Mouse (Mus musculus): ENCODE results near the gene Dennd2a.

Gene Dennd2a

DNA sequence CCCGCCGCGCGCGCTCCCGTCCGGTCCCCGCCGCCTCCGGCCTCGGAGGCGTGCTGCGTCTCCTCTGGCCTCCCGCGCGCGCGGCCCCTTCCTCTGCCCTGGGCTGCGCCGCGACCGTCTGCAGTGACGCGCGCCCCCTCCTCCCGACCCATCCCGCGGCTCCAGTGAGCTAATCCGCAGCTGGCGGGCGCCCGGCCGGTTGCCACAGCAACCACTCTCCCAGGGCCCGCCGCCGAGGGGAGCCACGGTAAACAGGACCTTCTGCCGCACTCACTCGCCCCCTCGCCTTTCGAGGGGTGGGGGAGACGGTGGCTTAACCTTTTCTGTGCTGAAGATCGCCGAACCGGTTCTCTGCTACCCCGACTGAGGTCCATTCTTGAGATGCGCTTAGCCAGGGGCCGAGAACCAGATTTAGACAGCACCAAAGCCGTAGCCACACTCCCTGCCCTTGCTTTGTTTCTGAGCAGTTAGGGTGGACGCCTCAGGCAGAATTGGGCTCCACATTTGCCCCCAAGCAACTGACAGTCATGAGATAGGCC is at the start of gene Dennd2a:
TSS of gene Dennd2a (minus strand) at position 145 of the 539 bp plus-strand sequence.
- DNase-seq (ENCODE audit: low read depth), result no peak

DNA sequence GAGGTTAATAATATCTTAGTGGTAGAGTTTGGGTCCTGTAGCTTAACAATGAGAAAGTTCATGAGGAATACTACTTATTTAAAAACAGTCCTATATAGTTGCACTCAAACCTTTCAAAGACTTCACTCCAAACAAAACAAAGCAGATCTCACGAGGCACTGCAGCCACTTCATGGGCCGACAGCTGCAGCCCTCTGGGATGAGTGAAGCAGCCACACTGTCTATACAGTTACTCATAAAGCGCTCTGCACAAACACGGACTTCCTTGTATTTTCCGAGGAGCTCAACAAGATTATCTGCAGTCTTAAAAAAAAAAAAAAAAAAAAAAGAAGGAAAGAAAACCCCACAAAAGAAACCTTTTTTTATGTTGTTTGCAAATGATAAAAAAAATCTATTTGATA is 49.7 kb upstream of the Dennd2a start:
- no peak for DNase-seq (ENCODE audit: low read depth)

DNA sequence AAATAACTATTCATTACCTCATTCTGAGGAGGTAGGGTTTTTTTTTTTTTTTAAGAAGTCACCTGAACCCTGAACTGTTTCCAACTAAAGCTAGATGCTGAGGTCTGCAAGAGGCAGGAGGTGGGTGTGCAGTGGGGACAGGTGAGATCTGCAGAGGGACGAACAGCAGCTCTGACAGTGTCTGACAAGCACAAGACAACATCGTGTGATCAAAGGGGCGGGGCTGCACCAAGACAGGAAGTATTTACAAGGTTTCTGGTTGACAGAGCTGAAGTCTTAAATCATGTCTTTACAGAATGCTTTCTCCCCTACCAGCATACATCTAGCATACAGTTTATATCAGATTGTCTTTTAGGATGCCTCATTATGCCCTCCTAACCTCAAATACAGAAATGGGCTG is 49.2 kb upstream of the Dennd2a start:
- no peak for DNase-seq (ENCODE audit: low read depth)

- no peak for DNase-seq (ENCODE audit: low read depth)
Observed at GRCm38 (mm10) chr6:39606056-39606455, 48.4 kb upstream of the Dennd2a start.

GRCm38 (mm10) chr6:39604565-39604964 is 46.9 kb upstream of the Dennd2a start:
- DNase-seq (ENCODE audit: low read depth), result no peak

GRCm38 (mm10) chr6:39601828-39602227 is 44.2 kb upstream of the Dennd2a start:
- DNase-seq (ENCODE audit: low read depth), result no peak

DNA sequence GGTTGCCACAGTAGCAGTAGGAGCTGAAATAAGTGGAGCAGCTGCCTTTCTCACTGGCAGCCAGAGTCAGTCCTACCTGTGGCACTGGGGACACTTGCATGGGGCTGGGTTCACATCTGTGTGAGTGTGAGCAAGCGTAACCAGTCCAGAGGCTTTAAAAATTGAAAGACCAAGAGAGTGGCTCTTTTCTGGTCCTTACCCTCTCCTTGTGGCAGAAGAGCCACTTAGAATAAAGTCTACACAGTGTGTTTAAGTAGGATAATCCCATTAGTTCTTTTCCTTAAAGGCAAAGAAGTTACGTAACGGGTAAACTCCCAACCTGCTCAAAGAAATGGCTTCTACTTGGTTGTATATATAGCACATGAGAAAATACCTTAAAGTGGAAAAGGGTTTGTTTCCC is 43.2 kb upstream of the Dennd2a start:
- DNase-seq (ENCODE audit: low read depth), result no peak

GRCm38 (mm10) chr6:39592401-39593214 is 34.9 kb upstream of the Dennd2a start, which contains the start of gene Ndufb2:
Gene Ndufb2, plus strand, starts transcription at chr6:39592574.
- peak; percentile 89 for DNase-seq (ENCODE audit: low read depth)

GRCm38 (mm10) chr6:39591481-39591880 is 33.8 kb upstream of the Dennd2a start:
- DNase-seq (ENCODE audit: low read depth), result no peak

- no peak for DNase-seq (ENCODE audit: low read depth)
Observed at GRCm38 (mm10) chr6:39585517-39585916, 27.9 kb upstream of the Dennd2a start, which contains the start of gene Gm42420. Gene Gm42420, plus strand, starts transcription at chr6:39585753.

DNA sequence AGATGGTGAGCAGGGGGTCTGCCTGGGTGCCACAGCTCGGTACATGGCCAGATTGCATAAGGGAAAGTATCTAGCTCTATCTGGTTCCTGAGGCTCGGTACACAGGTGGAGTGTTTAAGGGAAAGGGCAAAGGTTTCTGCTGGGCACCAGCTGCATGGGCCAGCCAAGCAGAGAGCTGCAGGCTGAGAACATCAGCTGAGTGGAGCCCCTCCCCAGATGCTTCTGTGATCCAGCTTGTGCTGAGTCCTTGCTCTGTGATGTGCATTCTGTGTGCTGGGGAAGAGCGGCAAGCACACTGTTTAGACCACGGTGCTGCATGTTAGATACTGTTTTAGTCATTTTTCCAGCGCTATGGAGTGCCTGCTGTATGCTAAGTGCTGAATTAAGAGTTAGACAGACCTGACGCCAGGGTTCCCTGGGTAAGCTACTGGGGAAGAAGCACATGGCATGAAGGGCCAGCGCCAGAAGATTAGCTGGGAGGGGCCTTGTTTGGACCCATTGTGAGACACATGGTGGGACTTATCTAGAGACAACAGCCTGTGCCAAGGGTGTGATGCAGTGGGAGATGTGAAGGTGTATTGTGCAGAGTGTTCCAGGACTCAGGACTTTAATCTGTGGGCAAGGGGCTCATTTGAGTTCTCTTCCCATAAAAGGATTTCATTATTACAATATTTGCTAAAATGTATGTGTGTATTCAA is 23.6 kb upstream of the Dennd2a start:
- DNase-seq (ENCODE audit: low read depth), result no peak

- no peak for DNase-seq (ENCODE audit: low read depth)
Observed at GRCm38 (mm10) chr6:39580558-39580957, 22.9 kb upstream of the Dennd2a start.

DNA sequence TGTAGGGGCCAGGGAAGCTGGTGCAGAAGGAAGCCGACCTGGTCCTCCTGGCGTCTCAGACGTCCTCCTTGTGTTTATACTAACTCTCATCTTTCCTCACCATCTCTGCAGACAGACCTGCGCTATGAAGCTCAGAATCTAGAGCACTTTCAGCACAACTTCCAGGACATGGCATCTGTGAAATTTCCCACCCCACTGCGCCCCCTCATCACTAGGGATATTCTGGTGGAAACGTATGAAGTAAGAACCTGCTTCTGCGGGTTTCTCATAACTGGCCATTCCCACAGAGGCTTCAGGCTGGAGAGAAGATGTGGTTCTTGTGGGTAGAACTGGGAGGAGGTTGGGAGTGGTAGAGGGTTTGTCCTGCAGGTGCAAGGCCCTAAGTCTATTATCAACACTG is 21.9 kb upstream of the Dennd2a start:
- DNase-seq (ENCODE audit: low read depth), result no peak

DNA sequence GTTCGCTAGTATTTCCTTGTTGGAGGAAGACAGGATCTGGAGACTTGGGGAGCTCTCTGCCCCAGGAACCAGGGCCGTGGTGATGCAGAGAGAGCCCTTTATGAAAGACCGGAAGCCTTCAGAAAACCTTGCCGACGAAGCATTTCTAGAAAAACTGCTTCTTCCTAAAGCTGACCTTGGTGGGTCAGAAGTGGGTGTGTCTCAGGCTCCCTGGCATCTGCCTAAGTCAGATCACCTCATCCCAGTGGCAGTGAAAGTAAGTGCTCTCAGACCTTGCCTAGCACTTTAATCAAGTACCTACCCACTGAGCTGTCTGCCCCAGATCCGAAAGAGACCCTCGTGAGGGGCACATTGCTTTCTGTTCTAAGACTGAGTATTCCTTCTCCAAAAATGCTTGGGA is 17.3 kb upstream of the Dennd2a start:
- DNase-seq (ENCODE audit: low read depth), result no peak

DNA sequence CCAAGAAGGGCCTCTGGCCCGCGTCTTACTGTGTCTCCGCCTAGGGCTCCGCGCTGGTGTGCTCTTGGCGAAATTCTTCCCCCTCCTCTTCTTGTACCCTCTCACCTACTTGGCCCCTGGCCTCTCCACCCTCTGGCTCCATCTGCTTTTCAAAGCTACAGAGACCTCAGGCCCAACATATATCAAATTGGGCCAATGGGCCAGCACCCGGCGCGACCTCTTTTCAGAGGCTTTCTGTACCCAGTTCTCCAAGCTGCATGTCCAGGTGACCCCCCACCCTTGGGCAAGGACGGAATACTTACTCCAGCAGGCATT is 16.8 kb upstream of the Dennd2a start:
- DNase-seq (ENCODE audit: low read depth), result no peak

GRCm38 (mm10) chr6:39573791-39574554 is 16.3 kb upstream of the Dennd2a start, which contains the start of gene Adck2:
Gene Adck2, plus strand, starts transcription at chr6:39573873.
- DNase-seq (ENCODE audit: low read depth), result peak; percentile 75

DNA sequence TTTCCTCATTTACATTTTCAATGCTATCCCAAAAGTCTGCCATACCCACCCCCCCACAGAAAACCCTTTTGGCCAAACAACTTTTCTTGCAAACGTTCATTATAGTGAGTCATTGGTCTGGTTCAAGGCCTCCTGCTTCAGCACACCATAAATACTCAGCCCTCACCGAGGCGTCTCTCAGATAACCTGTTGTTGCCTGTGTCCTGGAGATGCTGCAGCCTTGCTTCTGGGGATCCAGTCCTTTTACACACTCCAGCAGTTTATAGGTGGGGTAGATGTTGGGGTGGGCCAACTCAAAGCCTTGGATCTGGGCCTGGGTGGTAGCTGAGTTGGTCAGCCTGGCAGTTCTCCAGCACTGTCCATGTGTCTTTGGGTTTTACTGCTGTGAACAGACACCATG is 12.8 kb upstream of the Dennd2a start:
- no peak for DNase-seq (ENCODE audit: low read depth)

DNA sequence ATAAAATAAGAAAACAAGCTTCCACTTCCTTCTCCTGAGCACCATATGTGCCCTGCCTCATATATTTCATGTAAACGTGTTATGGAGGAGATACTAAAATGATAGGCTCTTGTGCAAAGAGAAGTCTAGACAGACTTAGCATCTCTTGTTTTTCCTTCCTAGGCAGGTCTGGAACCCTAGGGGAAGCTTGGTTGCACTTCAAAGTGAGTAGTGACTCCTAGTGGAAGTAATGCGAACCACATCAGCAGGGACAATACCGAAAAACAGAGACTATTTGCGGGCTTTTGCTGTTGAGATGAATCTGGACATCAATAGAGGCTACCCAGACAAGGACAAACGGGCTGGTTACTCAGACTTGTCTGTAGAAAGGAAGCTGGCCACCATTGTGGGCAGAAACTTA is 9.9 kb upstream of the Dennd2a start:
- DNase-seq (ENCODE audit: low read depth), result no peak

DNA sequence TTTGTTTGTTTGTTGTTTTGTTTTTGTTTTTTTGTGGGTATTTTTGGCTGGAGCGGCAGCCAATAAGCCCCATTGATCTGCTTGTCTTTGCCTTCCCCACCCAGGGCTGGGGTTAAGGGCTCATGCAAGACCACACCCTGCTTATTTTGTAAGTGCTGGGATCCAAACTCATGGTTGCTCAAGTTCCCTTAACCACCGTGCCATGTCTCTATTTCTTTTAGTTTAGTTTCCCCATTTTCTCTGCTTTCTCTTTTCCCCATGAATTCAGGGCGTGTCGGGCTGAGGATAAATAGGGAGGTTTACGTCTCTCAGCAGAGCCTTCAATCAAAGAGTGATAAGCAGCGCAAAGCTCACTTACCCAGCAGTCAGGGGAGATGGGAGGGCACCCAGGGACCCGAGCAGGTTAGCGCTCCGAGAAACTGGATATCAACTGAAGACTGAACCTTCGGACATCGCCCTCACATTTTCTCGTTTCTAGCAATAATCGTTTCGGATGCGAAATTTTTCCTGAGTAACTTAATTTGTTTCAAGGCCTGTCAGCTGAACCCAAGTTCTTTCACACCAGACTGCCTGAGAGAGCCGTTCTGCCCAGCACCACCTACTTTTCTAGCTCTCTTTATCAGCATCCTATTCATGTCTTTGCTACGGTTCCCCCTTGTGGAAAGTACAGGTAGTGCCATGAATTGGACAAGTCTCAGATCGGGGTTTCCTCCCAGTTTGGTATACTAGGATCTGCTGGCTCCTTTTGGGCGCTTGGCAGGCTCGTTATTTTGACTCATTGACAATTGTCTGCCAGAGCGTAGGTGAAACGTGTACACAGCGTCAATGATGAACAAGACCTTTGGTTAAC is 4.7 kb upstream of the Dennd2a start:
- peak; percentile 94 for DNase-seq (ENCODE audit: low read depth)

GRCm38 (mm10) chr6:39559276-39559939 is 1.7 kb upstream of the Dennd2a start:
- DNase-seq (ENCODE audit: low read depth), result no peak
